Mouse (Mus musculus): ENCODE data around the gene Prmt2. TPM values are rescaled to one million over a fixed set of nuclear protein-coding genes. Genes with fewer than 3 reads are reported as not detected.
A peak's percentile ranks its signal among the peaks of the same experiment; 100 is the strongest.

Prmt2 gene
- total and polyA plus RNA-seq, 2 experiments from 2014 or later, result 27.7 to 31.7 TPM

- no peak for TF ChIP-seq CTCF (IDR thresholded peaks at IDR 0.05; ENCODE audit: low read depth)
- no peak for TF ChIP-seq EP300 (IDR thresholded peaks at IDR 0.05; ENCODE audit: low read depth)
- no peaks in the 10 kb centered on the region for H3K36me3 ChIP-seq (replicated peaks; ENCODE audit: control insufficient read depth, insufficient read depth, low read length)
- no peak for ATAC-seq (ENCODE audit: insufficient read depth, low read depth)
- H3K4me3 ChIP-seq (ENCODE audit: low read depth, low read length), result no peak overlapping the region
- no peak for DNase-seq (ENCODE audit: low spot score)
- H3K4me2 ChIP-seq (ENCODE audit: low read depth, low read length), result no peak overlapping the region
- no peaks in the 10 kb centered on the region for H3K27me3 ChIP-seq (ENCODE audit: control insufficient read depth, insufficient read depth, low read length)
- no peaks in the 10 kb centered on the region for H3K4me1 ChIP-seq (ENCODE audit: control insufficient read depth, insufficient read depth)
- no peak overlapping the region for H3K27ac ChIP-seq (ENCODE audit: low read depth)
- 76% methylated on average over 1 of the region's 1 CpGs for WGBS
- H3K9ac ChIP-seq (replicated peaks; ENCODE audit: low read depth, low read length), result no peak overlapping the region
- H3K9me3 ChIP-seq (replicated peaks; ENCODE audit: control insufficient read depth, low read length), result no peaks in the 10 kb centered on the region
Measured at GRCm38 (mm10) chr10:76158009-76158408, 79.7 kb downstream of the Prmt2 start.

GRCm38 (mm10) chr10:76157528-76157927 is 80.1 kb downstream of the Prmt2 start:
- no peak overlapping the region for H3K4me2 ChIP-seq (ENCODE audit: low read depth, low read length)
- DNase-seq (ENCODE audit: low spot score) (no peak), ATAC-seq (ENCODE audit: insufficient read depth, low read depth) (no peak)
- no peaks in the 10 kb centered on the region for H3K9me3 ChIP-seq (replicated peaks; ENCODE audit: control insufficient read depth, low read length)
- WGBS, result 65% methylated on average over 5 of the region's 5 CpGs
- no peaks in the 10 kb centered on the region for H3K36me3 ChIP-seq (replicated peaks; ENCODE audit: control insufficient read depth, insufficient read depth, low read length)
- TF ChIP-seq CTCF (IDR thresholded peaks at IDR 0.05; ENCODE audit: low read depth), result no peak
- no peak for TF ChIP-seq EP300 (IDR thresholded peaks at IDR 0.05; ENCODE audit: low read depth)
- no peaks in the 10 kb centered on the region for H3K27me3 ChIP-seq (ENCODE audit: control insufficient read depth, insufficient read depth, low read length)
- H3K4me1 ChIP-seq (ENCODE audit: control insufficient read depth, insufficient read depth), result no peaks in the 10 kb centered on the region
- H3K27ac ChIP-seq (ENCODE audit: low read depth), result no peak overlapping the region
- no peak overlapping the region for H3K9ac ChIP-seq (replicated peaks; ENCODE audit: low read depth, low read length)
- no peak overlapping the region for H3K4me3 ChIP-seq (ENCODE audit: low read depth, low read length)

MicroRNA genes within 50 kb of the gene (microRNA counts, 519-probe panel; counts per million panel counts)
- 2,436 counts per million, percentile 27 among the panel's probes with 10 or more counts for microRNA mmu-miR-678

Small RNA genes within 50 kb of the gene (microRNA-seq; reads per million reads assigned to microRNA genes)
- not detected for gene Mir678

Other genes starting within 250 kb of the Prmt2 start
- gene Zfp280b, start 205.2 kb downstream of the Prmt2 start, total RNA-seq (2014; rRNA removed; ENCODE audit: low replicate concordance), result 4.8 and 7.7 TPM in 2 replicates
- gene Zfp280b, start 205.2 kb downstream of the Prmt2 start, polyA plus RNA-seq (2015; fragmentation: Nextera tagmentation; extraction: Ambion mirVana), result 6.2 and 7.8 TPM in 2 replicates
- gene Slc5a4b, start 126.9 kb downstream of the Prmt2 start, total RNA-seq (2014; rRNA removed; ENCODE audit: low replicate concordance), result not detected in 2 replicates
- gene Slc5a4b, start 126.9 kb downstream of the Prmt2 start, polyA plus RNA-seq (2015; fragmentation: Nextera tagmentation; extraction: Ambion mirVana), result not detected in 2 replicates
- gene Slc5a4a, start 90.4 kb downstream of the Prmt2 start, total RNA-seq (2014; rRNA removed; ENCODE audit: low replicate concordance), result not detected in 2 replicates
- gene Slc5a4a, start 90.4 kb downstream of the Prmt2 start, polyA plus RNA-seq (2015; fragmentation: Nextera tagmentation; extraction: Ambion mirVana), result not detected in 2 replicates
- 0.89 TPM in 1 of 2 replicates, not detected in the other for gene S100b, start 16.0 kb upstream of the Prmt2 start, total RNA-seq (2014; rRNA removed; ENCODE audit: low replicate concordance)
- gene S100b, start 16.0 kb upstream of the Prmt2 start, polyA plus RNA-seq (2015; fragmentation: Nextera tagmentation; extraction: Ambion mirVana), result 0.70 and 0.86 TPM in 2 replicates
- gene Dip2a, start 107.4 kb upstream of the Prmt2 start, total RNA-seq (2014; rRNA removed; ENCODE audit: low replicate concordance), result 23.8 and 47.4 TPM in 2 replicates
- gene Dip2a, start 107.4 kb upstream of the Prmt2 start, polyA plus RNA-seq (2015; fragmentation: Nextera tagmentation; extraction: Ambion mirVana), result 4.3 and 5.7 TPM in 2 replicates
- gene AC141477.1, start 202.6 kb upstream of the Prmt2 start, total RNA-seq (2014; rRNA removed; ENCODE audit: low replicate concordance), result not detected in 2 replicates
- 1.6 TPM in 1 of 2 replicates, not detected in the other for gene AC141477.1, start 202.6 kb upstream of the Prmt2 start, polyA plus RNA-seq (2015; fragmentation: Nextera tagmentation; extraction: Ambion mirVana)
- 17.6 and 39.4 TPM in 2 replicates for gene Pcnt, start 204.9 kb upstream of the Prmt2 start, total RNA-seq (2014; rRNA removed; ENCODE audit: low replicate concordance)
- gene Pcnt, start 204.9 kb upstream of the Prmt2 start, polyA plus RNA-seq (2015; fragmentation: Nextera tagmentation; extraction: Ambion mirVana), result 9.0 and 9.5 TPM in 2 replicates
- not detected in 2 replicates for gene 2610028H24Rik, start 211.2 kb upstream of the Prmt2 start, total RNA-seq (2014; rRNA removed; ENCODE audit: low replicate concordance)
- 0.47 TPM in 1 of 2 replicates, not detected in the other for gene 2610028H24Rik, start 211.2 kb upstream of the Prmt2 start, polyA plus RNA-seq (2015; fragmentation: Nextera tagmentation; extraction: Ambion mirVana)
- gene Mcm3ap, start 231.1 kb upstream of the Prmt2 start, total RNA-seq (2014; rRNA removed; ENCODE audit: low replicate concordance), result 42.0 and 58.6 TPM in 2 replicates
- gene Mcm3ap, start 231.1 kb upstream of the Prmt2 start, polyA plus RNA-seq (2015; fragmentation: Nextera tagmentation; extraction: Ambion mirVana), result 28.6 and 30.9 TPM in 2 replicates
- 3.0 and 6.3 TPM in 2 replicates for gene Ybey, start 231.2 kb upstream of the Prmt2 start, total RNA-seq (2014; rRNA removed; ENCODE audit: low replicate concordance)
- 4.5 TPM in 2 replicates for gene Ybey, start 231.2 kb upstream of the Prmt2 start, polyA plus RNA-seq (2015; fragmentation: Nextera tagmentation; extraction: Ambion mirVana)

Data from heart, postnatal 0 days (tissue).